Mouse (Mus musculus): ENCODE measurements at regions not wholly inside any gene's neighbourhood (a gene's known extent, or its start where the extent isn't known, plus 50 kb on each side); places are given as distances from the start of the nearest gene placed in this dataset.

DNA sequence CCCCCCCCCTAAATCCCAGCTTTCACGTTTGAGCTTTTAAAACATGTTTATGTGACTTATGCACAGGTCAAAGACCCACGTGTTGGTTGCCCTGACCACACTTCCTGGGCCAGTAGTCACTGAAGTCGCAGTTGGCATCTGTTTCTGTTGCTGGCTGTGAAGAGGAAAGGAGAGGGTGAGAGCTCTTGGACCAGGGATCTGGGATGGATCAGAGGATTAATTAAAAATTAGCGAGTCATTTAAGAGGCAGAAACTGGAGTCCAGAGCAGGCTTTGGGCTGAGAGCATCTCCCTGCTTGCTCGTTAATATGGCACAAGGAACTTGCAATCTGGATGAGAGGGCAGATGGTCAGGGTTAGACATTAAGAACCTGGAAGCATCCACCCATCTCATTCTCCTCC is 59.1 kb upstream of the Syt6 start:
- no peaks in the 10 kb centered on the region for H3K9me3 ChIP-seq (ENCODE audit: control insufficient read depth, low read length)
- no peak for ATAC-seq (ENCODE audit: low read depth)
- H3K4me2 ChIP-seq (ENCODE audit: low read depth, low read length), result no peak overlapping the region

DNA sequence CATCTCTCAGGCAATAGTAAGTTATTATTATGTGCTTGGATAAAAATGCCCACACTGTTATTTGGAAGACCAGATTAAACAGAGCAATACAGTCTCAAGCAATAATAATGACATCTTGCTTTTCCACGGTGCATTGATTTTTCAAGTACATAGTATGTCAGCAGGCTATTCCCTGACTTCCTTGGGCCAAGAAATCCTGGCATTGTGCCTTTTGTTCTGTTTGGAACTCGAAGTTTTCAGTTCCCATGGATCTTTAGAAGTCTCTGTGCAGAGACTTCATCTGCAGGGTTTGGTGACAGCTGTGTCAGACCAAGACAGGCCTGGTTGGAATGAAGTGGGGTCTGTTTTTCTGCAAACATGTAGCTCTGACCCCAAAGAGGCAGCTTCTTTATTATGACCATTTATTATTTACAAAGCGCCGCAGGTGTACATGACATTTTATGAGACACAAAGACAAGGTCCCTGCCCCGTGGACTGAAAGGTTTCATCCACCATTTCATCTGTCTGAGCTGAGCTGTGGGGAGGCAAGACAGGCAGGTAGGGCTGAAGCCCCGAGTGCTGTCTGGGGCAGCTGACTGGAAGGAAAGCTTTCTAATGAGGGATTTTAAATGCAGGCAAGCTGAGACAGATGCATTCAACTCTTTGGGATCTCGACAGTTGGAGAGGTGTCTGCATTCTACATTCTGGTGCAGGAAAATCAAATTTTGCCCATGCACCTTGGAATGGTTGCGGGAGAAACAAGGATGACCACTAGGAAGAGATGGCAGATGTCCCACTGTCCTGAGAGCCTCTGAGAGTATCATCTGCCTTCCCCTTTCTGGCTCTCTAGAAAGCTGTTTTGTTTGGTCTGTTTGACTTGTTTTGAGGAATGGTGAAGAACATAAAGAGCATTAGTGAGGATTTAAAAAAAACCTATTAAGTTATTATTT is 57.4 kb upstream of the Syt6 start:
- Histone ChIP-seq H3K36me3 (ENCODE audit: control insufficient read depth, insufficient read depth, low read length) (no peaks in the 10 kb centered on the region), H3K9ac (replicated peaks; ENCODE audit: low read depth, low read length) (no peak overlapping the region), H3K4me2 (ENCODE audit: low read depth, low read length) (no peak overlapping the region), H3K4me1 (ENCODE audit: control insufficient read depth, insufficient read depth, low read length) (no peaks in the 10 kb centered on the region), H3K27ac (ENCODE audit: low read depth, low read length) (no peak overlapping the region), H3K27me3 (ENCODE audit: control insufficient read depth, insufficient read depth, low read length) (no peaks in the 10 kb centered on the region), H3K4me3 (ENCODE audit: low read depth, low read length) (no peak overlapping the region), H3K9me3 (ENCODE audit: control insufficient read depth, low read length) (no peaks in the 10 kb centered on the region)
- no peak for ATAC-seq (ENCODE audit: low read depth)
- WGBS, result 69% methylated on average over 8 of the region's 8 CpGs

More for the DNA sequence above, 59.1 kb upstream of the Syt6 start:
- Histone ChIP-seq H3K27ac (ENCODE audit: low read depth, low read length) (no peak overlapping the region), H3K27me3 (ENCODE audit: control insufficient read depth, insufficient read depth, low read length) (no peaks in the 10 kb centered on the region), H3K4me3 (ENCODE audit: low read depth, low read length) (no peak overlapping the region), H3K9ac (replicated peaks; ENCODE audit: low read depth, low read length) (no peak overlapping the region), H3K4me1 (ENCODE audit: control insufficient read depth, insufficient read depth, low read length) (no peaks in the 10 kb centered on the region), H3K36me3 (ENCODE audit: control insufficient read depth, insufficient read depth, low read length) (no peaks in the 10 kb centered on the region)
- 69% methylated on average over 5 of the region's 5 CpGs for WGBS

DNA sequence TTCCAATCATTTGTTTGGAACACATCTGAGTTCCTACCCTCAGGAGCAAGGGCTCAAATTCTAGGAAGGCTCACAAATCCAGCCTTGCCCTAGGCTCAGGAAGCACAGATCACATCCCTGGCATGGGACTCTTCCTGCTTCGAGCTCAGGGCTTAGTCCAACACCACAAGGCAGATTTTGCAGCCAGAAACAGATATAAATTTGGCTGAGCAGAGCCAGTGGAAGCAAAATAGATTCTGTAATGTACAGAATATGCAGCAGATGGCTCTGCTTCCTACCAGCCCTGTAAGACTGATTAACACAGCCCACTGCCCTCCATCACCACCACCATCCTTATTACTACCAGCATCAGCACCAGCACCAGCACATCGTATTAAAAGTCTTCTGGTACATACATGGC is 56.4 kb upstream of the Syt6 start:
- 76% methylated on average over 2 of the region's 2 CpGs for WGBS

More for the DNA sequence above, 56.4 kb upstream of the Syt6 start:
- Histone ChIP-seq H3K4me3 (ENCODE audit: low read depth, low read length) (no peak overlapping the region), H3K27me3 (ENCODE audit: control insufficient read depth, insufficient read depth, low read length) (no peaks in the 10 kb centered on the region), H3K36me3 (ENCODE audit: control insufficient read depth, insufficient read depth, low read length) (no peaks in the 10 kb centered on the region), H3K4me1 (ENCODE audit: control insufficient read depth, insufficient read depth, low read length) (no peaks in the 10 kb centered on the region), H3K9ac (replicated peaks; ENCODE audit: low read depth, low read length) (no peak overlapping the region), H3K9me3 (ENCODE audit: control insufficient read depth, low read length) (no peaks in the 10 kb centered on the region), H3K4me2 (ENCODE audit: low read depth, low read length) (no peak overlapping the region), H3K27ac (ENCODE audit: low read depth, low read length) (no peak overlapping the region)
- no peak for ATAC-seq (ENCODE audit: low read depth)
